Mouse (Mus musculus): ENCODE measurements around the gene Zbtb38. TPM values are rescaled to one million over a fixed set of nuclear protein-coding genes. Genes with fewer than 3 reads are reported as not detected.

The Zbtb38 gene
- total and polyA plus RNA-seq, 2 experiments: 2.9 to 12.4 TPM

GRCm38 (mm10) chr9:96639451-96639850 lies 113.2 kb downstream of the Zbtb38 start:
- no peak for TF ChIP-seq CTCF (IDR thresholded peaks at IDR 0.05; ENCODE audit: low read depth, low read length)
- no peak for TF ChIP-seq POLR2A (IDR thresholded peaks at IDR 0.05; ENCODE audit: extremely low read depth, insufficient read depth, low read length)
- 80% methylated on average over 7 of the region's 7 CpGs for WGBS
- no peak overlapping the region for H3K4me3 ChIP-seq (ENCODE audit: insufficient read depth, low read depth, low read length)
- H3K36me3 ChIP-seq (ENCODE audit: control insufficient read depth, insufficient read depth, low read length): no peaks in the 10 kb centered on the region
- H3K79me2 ChIP-seq (ENCODE audit: control insufficient read depth, insufficient read depth, low read length): no peaks in the 10 kb centered on the region
- DNase-seq (ENCODE audit: extremely low read depth, low read depth, low spot score): peak; percentile 38
- no peak overlapping the region for H3K9ac ChIP-seq (ENCODE audit: low read depth, low read length)
- no peak overlapping the region for H3K27ac ChIP-seq (replicated peaks; ENCODE audit: insufficient read depth, low read depth, low read length)
- H3K4me1 ChIP-seq (ENCODE audit: control insufficient read depth, insufficient read depth, low read length): no peaks in the 10 kb centered on the region
- no peaks in the 10 kb centered on the region for H3K27me3 ChIP-seq (ENCODE audit: control insufficient read depth, insufficient read depth, low read length)

DNA sequence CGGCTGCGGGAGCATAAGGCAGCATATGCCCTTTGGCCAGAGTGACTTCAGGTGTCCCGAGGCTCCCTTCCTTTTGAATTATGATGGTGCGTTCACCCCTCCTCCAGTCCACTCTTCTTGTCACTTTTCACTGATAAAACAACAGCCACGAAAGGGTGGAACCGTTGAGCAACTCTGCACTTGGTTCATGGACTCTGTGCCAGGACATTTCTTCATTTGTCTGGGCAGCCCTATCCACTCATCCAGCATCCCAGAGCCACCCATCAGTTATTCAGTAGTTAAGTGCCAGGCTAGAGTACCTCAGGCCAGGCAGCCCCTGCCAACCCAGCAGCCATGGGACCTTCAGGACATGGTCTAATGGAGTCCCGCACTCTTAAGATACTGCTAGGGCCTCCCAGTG lies 114.1 kb downstream of the Zbtb38 start:
- Histone ChIP-seq H3K4me3 (ENCODE audit: insufficient read depth, low read depth, low read length) (no peak overlapping the region), H3K9ac (ENCODE audit: low read depth, low read length) (no peak overlapping the region), H3K36me3 (ENCODE audit: control insufficient read depth, insufficient read depth, low read length) (no peaks in the 10 kb centered on the region), H3K79me2 (ENCODE audit: control insufficient read depth, insufficient read depth, low read length) (no peaks in the 10 kb centered on the region), H3K27ac (replicated peaks; ENCODE audit: insufficient read depth, low read depth, low read length) (no peak overlapping the region), H3K27me3 (ENCODE audit: control insufficient read depth, insufficient read depth, low read length) (no peaks in the 10 kb centered on the region), H3K4me1 (ENCODE audit: control insufficient read depth, insufficient read depth, low read length) (no peaks in the 10 kb centered on the region)
- WGBS: 56% methylated on average over 7 of the region's 7 CpGs
- TF ChIP-seq CTCF (IDR thresholded peaks at IDR 0.05; ENCODE audit: low read depth, low read length) (no peak), POLR2A (IDR thresholded peaks at IDR 0.05; ENCODE audit: extremely low read depth, insufficient read depth, low read length) (no peak)
- peak; percentile 59 for DNase-seq (ENCODE audit: extremely low read depth, low read depth, low spot score)

DNA sequence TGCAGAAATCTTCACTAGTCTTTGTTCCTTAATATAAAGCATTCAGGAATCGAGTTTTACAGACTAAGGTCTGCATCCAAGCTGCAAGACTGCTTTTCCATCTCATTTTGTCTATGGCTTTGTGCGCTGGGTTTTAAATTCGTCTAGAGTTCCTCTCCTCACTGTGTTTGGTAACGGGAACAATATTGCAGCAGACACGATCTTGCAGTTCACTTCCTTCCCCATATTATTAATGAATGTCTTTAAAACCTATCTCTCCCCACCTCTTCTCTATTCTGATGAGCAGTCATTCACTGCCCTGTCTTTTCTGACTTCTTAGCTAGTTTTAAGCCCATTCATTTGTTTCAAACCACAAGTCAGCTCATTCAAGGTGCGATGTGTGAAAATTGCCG lies 115.5 kb downstream of the Zbtb38 start:
- no peak for TF ChIP-seq POLR2A (IDR thresholded peaks at IDR 0.05; ENCODE audit: extremely low read depth, insufficient read depth, low read length)
- no peak for TF ChIP-seq CTCF (IDR thresholded peaks at IDR 0.05; ENCODE audit: low read depth, low read length)
- Histone ChIP-seq H3K36me3 (ENCODE audit: control insufficient read depth, insufficient read depth, low read length) (no peaks in the 10 kb centered on the region), H3K9ac (ENCODE audit: low read depth, low read length) (no peak overlapping the region), H3K27me3 (ENCODE audit: control insufficient read depth, insufficient read depth, low read length) (no peaks in the 10 kb centered on the region), H3K4me1 (ENCODE audit: control insufficient read depth, insufficient read depth, low read length) (no peaks in the 10 kb centered on the region), H3K27ac (replicated peaks; ENCODE audit: insufficient read depth, low read depth, low read length) (no peak overlapping the region), H3K4me3 (ENCODE audit: insufficient read depth, low read depth, low read length) (no peak overlapping the region), H3K79me2 (ENCODE audit: control insufficient read depth, insufficient read depth, low read length) (no peaks in the 10 kb centered on the region)
- WGBS: 78% methylated on average over 7 of the region's 7 CpGs
- peak; percentile 18 for DNase-seq (ENCODE audit: extremely low read depth, low read depth, low spot score)

- TF ChIP-seq CTCF (IDR thresholded peaks at IDR 0.05; ENCODE audit: low read depth, low read length) (no peak), POLR2A (IDR thresholded peaks at IDR 0.05; ENCODE audit: extremely low read depth, insufficient read depth, low read length) (no peak)
- WGBS: 64% methylated on average over 9 of the region's 9 CpGs
- DNase-seq (ENCODE audit: extremely low read depth, low read depth, low spot score): no peak
- no peak overlapping the region for H3K9ac ChIP-seq (ENCODE audit: low read depth, low read length)
- no peak overlapping the region for H3K4me3 ChIP-seq (ENCODE audit: insufficient read depth, low read depth, low read length)
- peaks cover 3% of the 10 kb centered on the region; the same call in 1 of the 2 replicates for H3K4me1 ChIP-seq (ENCODE audit: control insufficient read depth, insufficient read depth, low read length)
- no peaks in the 10 kb centered on the region for H3K27me3 ChIP-seq (ENCODE audit: control insufficient read depth, insufficient read depth, low read length)
- no peaks in the 10 kb centered on the region for H3K79me2 ChIP-seq (ENCODE audit: control insufficient read depth, insufficient read depth, low read length)
- no peak overlapping the region for H3K27ac ChIP-seq (replicated peaks; ENCODE audit: insufficient read depth, low read depth, low read length)
- H3K36me3 ChIP-seq (ENCODE audit: control insufficient read depth, insufficient read depth, low read length): no peaks in the 10 kb centered on the region
These were observed 116.0 kb downstream of the Zbtb38 start for GRCm38 (mm10) chr9:96636423-96637156.

- 89% methylated on average over 3 of the region's 3 CpGs for WGBS
- no peak overlapping the region for H3K4me3 ChIP-seq (ENCODE audit: insufficient read depth, low read depth, low read length)
- TF ChIP-seq CTCF (IDR thresholded peaks at IDR 0.05; ENCODE audit: low read depth, low read length) (no peak), POLR2A (IDR thresholded peaks at IDR 0.05; ENCODE audit: extremely low read depth, insufficient read depth, low read length) (no peak)
- no peak overlapping the region for H3K27ac ChIP-seq (replicated peaks; ENCODE audit: insufficient read depth, low read depth, low read length)
- H3K4me1 ChIP-seq (ENCODE audit: control insufficient read depth, insufficient read depth, low read length): peaks cover 4% of the 10 kb centered on the region; the same call in 1 of the 2 replicates
- H3K27me3 ChIP-seq (ENCODE audit: control insufficient read depth, insufficient read depth, low read length): no peaks in the 10 kb centered on the region
- H3K9ac ChIP-seq (ENCODE audit: low read depth, low read length): no peak overlapping the region
- H3K79me2 ChIP-seq (ENCODE audit: control insufficient read depth, insufficient read depth, low read length): no peaks in the 10 kb centered on the region
- no peaks in the 10 kb centered on the region for H3K36me3 ChIP-seq (ENCODE audit: control insufficient read depth, insufficient read depth, low read length)
- DNase-seq (ENCODE audit: extremely low read depth, low read depth, low spot score): no peak
These were observed 116.7 kb downstream of the Zbtb38 start for GRCm38 (mm10) chr9:96635899-96636298.

- TF ChIP-seq CTCF (IDR thresholded peaks at IDR 0.05; ENCODE audit: low read depth, low read length): no peak
- no peak overlapping the region for H3K4me3 ChIP-seq (ENCODE audit: insufficient read depth, low read depth, low read length)
- H3K27me3 ChIP-seq (ENCODE audit: control insufficient read depth, insufficient read depth, low read length): no peaks in the 10 kb centered on the region
- H3K27ac ChIP-seq (replicated peaks; ENCODE audit: insufficient read depth, low read depth, low read length): no peak overlapping the region
- WGBS: 39% methylated on average over 6 of the region's 6 CpGs
- H3K4me1 ChIP-seq (ENCODE audit: control insufficient read depth, insufficient read depth, low read length): peaks cover 4% of the 10 kb centered on the region; the same call in 1 of the 2 replicates
- no peak for DNase-seq (ENCODE audit: extremely low read depth, low read depth, low spot score)
- H3K79me2 ChIP-seq (ENCODE audit: control insufficient read depth, insufficient read depth, low read length): no peaks in the 10 kb centered on the region
- H3K36me3 ChIP-seq (ENCODE audit: control insufficient read depth, insufficient read depth, low read length): no peaks in the 10 kb centered on the region
- no peak overlapping the region for H3K9ac ChIP-seq (ENCODE audit: low read depth, low read length)
These were observed 117.5 kb downstream of the Zbtb38 start for GRCm38 (mm10) chr9:96635176-96635575.

All from liver, adult 2 months (tissue).